Mouse (Mus musculus) limb, embryonic 12.5 days (tissue): ENCODE results near the gene Cdkl2. TPM values are rescaled to one million over a fixed set of nuclear protein-coding genes. Genes with fewer than 3 reads are reported as not detected.

Experiments used
- ATAC-seq: fragments of 200-750 bp; cut with Nextera tagmentation; 2 replicates; pipeline ENCODE4 v1.8.0; 2017; ENCODE audit warnings: low read depth, moderate TSS enrichment; ENCODE audit not compliant: insufficient number of reproducible peaks, insufficient read depth, low FRiP score, low TSS enrichment
- H3K27ac ChIP-seq: fragments of 300-500 bp; sonication (generic); 2 replicates; pipeline ENCODE4 v1.5.1; 2016; ENCODE audit warnings: mild to moderate bottlenecking, moderate library complexity
- H3K27me3 ChIP-seq: fragments of 300-500 bp; sonication (generic); 2 replicates; pipeline ENCODE4 v1.6.1; 2016; ENCODE audit warnings: mild to moderate bottlenecking, moderate library complexity
- H3K36me3 ChIP-seq: fragments of 300-500 bp; sonication (generic); 2 replicates; pipeline ENCODE4 v1.6.1; 2016; ENCODE audit warnings: mild to moderate bottlenecking, moderate library complexity
- H3K4me1 ChIP-seq: fragments of 300-500 bp; sonication (generic); replicated peaks from 2 replicates; pipeline ENCODE4 v1.6.1; 2016
- H3K4me2 ChIP-seq: fragments of 300-500 bp; sonication (generic); 2 replicates; pipeline ENCODE4 v1.6.1; 2016; ENCODE audit warnings: mild to moderate bottlenecking, moderate library complexity
- H3K4me3 ChIP-seq: fragments of 300-500 bp; sonication (generic); replicated peaks from 2 replicates; pipeline ENCODE4 v1.5.1; 2016; ENCODE audit warnings: mild to moderate bottlenecking
- H3K9ac ChIP-seq: fragments of 300-500 bp; sonication (generic); replicated peaks from 2 replicates; pipeline ENCODE4 v1.6.1; 2016; ENCODE audit warnings: mild to moderate bottlenecking, moderate library complexity
- H3K9me3 ChIP-seq: fragments of 300-500 bp; sonication (generic); 2 replicates; pipeline ENCODE4 v1.6.1; 2016; ENCODE audit warnings: mild to moderate bottlenecking, moderate library complexity
- WGBS: fragments of 180-500 bp; shearing (Covaris S2); methylation state at CpG from one replicate; pipeline ENCODE4 v1.1.7; 2016; 5-methylcytosine and 5-hydroxymethylcytosine counted together
- polyA plus RNA-seq: library from polyadenylated mRNA; unstranded; fragments of >200 nt; fragmentation: Nextera tagmentation; extraction: Ambion mirVana; gene quantifications from 2 replicates; pipeline ENCODE4 v1.2.1, GENCODE M21; 2016

The Cdkl2 gene
- polyA plus RNA-seq, 1 experiment from 2014 or later = 0.36 TPM

DNA sequence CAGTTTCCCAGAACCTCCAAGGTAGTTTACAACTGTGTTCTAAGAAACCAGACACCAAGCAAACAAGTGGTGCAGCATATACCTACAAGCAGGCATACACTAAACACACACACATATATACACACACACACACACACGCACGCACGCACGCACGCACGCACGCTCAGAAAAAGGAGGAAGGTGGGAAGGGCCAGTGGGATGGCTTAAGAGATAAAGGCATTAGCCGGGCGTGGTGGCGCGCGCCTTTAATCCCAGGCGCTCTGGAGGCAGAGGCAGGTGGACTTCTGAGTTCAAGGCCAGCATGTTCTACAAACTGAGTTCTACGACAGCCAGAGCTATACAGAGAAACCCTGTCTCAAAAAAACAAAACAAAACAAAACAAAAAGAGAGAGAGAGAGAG, 30.4 kb upstream of the Cdkl2 start:
- no peak overlapping the region for H3K27ac ChIP-seq
- ATAC-seq = no peak
- H3K36me3 ChIP-seq = peaks cover 25% of the 10 kb centered on the region
- H3K9me3 ChIP-seq = no peaks in the 10 kb centered on the region
- H3K4me1 ChIP-seq = peaks cover 5% of the 10 kb centered on the region; the same call in 1 of the 2 replicates
- no peak overlapping the region for H3K4me2 ChIP-seq
- no peak overlapping the region for H3K9ac ChIP-seq
- no peak overlapping the region for H3K4me3 ChIP-seq
- no peaks in the 10 kb centered on the region for H3K27me3 ChIP-seq
- WGBS = 93% methylated on average over 14 of the region's 14 CpGs

DNA sequence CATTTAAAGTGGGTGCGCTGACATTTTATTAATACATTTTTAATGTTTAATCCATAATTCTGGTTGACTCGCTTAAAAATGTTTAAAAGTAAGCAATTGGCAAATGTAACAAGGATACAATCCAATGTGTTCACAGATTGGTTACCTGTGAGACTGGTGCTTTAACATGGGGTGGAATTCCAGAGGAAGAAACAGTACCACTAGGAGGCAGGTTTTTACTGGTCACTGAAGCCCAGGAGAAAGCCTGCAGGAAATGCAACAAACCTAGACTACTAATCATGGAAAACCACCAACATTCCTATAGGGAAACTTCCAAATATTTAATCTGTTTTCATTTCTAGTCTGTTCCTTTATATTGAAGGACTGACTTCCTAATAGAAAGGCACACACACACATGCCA, 19.5 kb upstream of the Cdkl2 start:
- Histone ChIP-seq H3K36me3 (peaks cover 81% of the 10 kb centered on the region), H3K4me1 (no peaks in the 10 kb centered on the region), H3K27me3 (no peaks in the 10 kb centered on the region), H3K4me2 (no peak overlapping the region), H3K27ac (no peak overlapping the region), H3K9me3 (no peaks in the 10 kb centered on the region), H3K9ac (no peak overlapping the region), H3K4me3 (no peak overlapping the region)
- ATAC-seq = no peak
- WGBS = 95% methylated on average over 2 of the region's 2 CpGs

DNA sequence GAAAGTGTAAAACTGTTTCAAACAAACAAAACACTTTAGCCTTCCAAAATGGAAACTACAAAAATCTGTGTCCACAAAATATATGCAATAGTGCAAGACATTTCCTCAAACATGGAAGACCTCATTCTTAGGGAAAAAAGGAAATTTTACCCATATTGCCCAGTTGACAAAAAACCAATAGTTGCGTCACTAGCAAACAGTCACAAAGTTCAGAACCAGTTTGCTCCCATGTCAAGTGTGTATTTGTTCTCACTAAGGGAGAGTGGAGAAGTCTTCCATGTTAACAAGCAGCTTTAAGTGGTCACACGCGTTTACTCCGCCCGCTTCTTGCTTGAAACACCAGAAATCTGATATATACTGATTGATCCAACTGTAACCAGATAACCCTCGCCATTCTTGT, 9.2 kb upstream of the Cdkl2 start:
- no peaks in the 10 kb centered on the region for H3K9me3 ChIP-seq
- no peak for ATAC-seq
- no peak overlapping the region for H3K4me3 ChIP-seq
- no peaks in the 10 kb centered on the region for H3K27me3 ChIP-seq
- 89% methylated on average over 6 of the region's 6 CpGs for WGBS
- peaks cover 64% of the 10 kb centered on the region for H3K36me3 ChIP-seq
- no peak overlapping the region for H3K27ac ChIP-seq
- no peak overlapping the region for H3K4me2 ChIP-seq
- H3K9ac ChIP-seq = no peak overlapping the region
- no peaks in the 10 kb centered on the region for H3K4me1 ChIP-seq

DNA sequence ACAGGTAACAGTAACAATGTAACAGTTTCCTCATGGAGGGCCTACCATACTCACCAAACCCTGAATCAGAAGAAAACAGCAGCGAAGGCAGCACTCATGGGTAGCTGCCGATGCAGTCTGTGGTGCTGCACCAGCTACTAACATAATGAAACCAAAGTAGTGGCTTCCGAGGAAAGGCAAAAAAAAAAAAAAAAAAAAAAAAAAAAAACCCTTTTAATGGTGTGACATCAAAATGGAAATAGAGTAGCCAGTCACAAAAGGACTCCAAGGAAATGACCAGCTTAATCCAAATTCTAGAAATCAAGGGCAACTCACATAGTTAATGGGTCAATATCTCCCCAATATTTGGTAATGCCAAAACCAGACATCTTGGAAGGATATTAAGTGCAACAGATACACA, 6.7 kb upstream of the Cdkl2 start:
- no peak overlapping the region for H3K4me3 ChIP-seq
- 80% methylated on average over 3 of the region's 3 CpGs for WGBS
- H3K4me2 ChIP-seq = no peak overlapping the region
- ATAC-seq = no peak
- H3K4me1 ChIP-seq = no peaks in the 10 kb centered on the region
- H3K9me3 ChIP-seq = no peaks in the 10 kb centered on the region
- H3K9ac ChIP-seq = no peak overlapping the region
- H3K27ac ChIP-seq = no peak overlapping the region
- peaks cover 40% of the 10 kb centered on the region for H3K36me3 ChIP-seq
- no peaks in the 10 kb centered on the region for H3K27me3 ChIP-seq

DNA sequence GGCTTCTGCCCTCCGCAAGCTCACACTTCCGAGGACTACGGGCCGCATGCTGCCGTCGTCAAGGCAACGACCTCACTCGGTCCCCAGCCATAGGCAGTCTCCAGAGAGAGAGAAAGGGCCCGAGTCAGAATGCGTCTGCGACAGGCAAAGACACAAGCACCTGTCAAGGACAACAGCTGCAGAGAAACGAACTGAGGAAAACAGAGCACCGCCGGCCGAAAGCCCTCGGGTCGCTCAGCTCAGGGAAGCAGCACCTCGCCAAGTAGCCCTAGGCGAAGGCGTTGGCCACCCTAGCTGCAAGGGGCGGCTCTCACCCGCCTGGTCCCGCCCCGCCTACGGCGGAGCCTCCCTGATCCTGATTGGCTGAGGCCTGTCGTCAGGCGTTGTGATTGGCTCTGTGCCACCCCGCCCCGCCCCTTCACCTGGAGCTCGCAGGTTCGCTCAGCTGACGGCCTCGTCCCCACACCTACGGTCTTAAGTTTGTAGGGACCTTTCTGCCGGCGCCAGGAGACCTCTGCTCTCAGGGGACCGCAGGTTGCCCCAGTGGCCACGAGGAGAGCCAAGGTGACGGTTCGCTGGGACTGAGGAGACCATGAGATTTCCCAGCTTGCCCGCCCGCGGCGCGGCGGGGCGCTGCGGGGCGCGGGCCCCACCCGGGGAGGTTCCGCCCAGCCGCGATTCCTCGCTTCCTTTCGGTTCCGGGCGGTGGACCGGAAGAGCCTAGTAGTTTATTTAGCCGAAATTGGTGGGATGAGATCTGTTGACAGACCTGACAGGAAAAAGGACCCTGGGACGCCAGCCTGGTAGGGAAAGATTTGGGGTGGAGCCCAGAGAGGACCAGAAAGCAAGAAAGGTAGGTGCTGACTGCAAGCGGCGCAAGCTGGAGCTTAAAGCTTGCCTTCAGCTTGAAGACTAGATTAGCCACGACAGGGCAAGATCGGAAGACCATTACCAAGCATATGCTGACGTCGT, 1.0 kb downstream of the Cdkl2 start:
- Histone ChIP-seq H3K4me1 (peaks cover 7% of the 10 kb centered on the region; the same call in 1 of the 2 replicates), H3K27ac (no peak overlapping the region)

DNA sequence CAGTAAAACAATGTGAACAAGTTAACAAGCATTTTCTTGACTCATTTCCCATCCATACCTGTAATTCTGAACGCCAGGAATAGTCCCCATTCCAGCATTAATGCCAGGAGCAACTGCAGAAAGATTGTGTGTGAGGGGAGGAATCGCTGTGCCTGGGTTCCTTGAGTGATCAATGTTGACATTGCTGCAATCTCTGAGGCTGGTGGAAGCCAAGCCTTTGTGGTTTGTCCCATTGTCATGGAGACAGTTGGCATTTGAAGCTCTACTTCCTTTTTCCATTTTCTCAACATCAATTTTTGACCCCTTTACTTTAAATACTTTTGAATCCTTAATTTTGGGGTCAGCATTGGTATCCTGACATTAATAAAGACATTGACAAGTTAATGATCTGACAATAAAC, 23.7 kb downstream of the Cdkl2 start:
- no peak overlapping the region for H3K9ac ChIP-seq
- no peak overlapping the region for H3K27ac ChIP-seq
- H3K9me3 ChIP-seq = no peaks in the 10 kb centered on the region
- H3K36me3 ChIP-seq = no peaks in the 10 kb centered on the region
- no peak overlapping the region for H3K4me2 ChIP-seq
- H3K27me3 ChIP-seq = no peaks in the 10 kb centered on the region
- H3K4me1 ChIP-seq = no peaks in the 10 kb centered on the region
- H3K4me3 ChIP-seq = no peak overlapping the region
- WGBS = 58% methylated on average over 2 of the region's 2 CpGs
- no peak for ATAC-seq

More for the DNA sequence above, 1.0 kb downstream of the Cdkl2 start:
- Histone ChIP-seq H3K27me3 (peaks cover 19% of the 10 kb centered on the region), H3K4me2 (peak overlapping the region; percentile 97), H3K9me3 (no peaks in the 10 kb centered on the region), H3K36me3 (no peaks in the 10 kb centered on the region), H3K4me3 (peak overlapping the region; percentile 76), H3K9ac (peak overlapping the region; percentile 58)
- under 1% methylated on average over 68 of the region's 68 CpGs for WGBS
- peak; percentile 98 for ATAC-seq

DNA sequence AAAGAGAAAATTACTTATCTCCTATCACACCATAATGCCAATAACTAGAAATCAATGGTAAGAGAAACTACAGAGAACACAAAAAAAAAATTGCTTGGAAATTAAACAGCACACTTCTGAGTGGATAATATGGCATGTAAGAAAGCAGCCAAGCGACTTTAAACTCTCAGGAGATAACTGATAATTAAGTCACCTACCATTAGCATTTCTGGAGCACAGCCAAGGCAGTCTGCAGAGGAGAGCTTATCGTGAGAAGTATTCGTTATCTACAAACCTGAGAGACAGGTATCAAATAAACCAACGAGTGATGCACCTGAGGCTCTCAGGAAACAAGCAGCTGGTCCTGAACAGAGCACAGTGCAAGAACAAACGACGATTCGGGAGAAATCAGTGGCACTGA, 31.9 kb downstream of the Cdkl2 start:
- no peaks in the 10 kb centered on the region for H3K36me3 ChIP-seq
- no peaks in the 10 kb centered on the region for H3K9me3 ChIP-seq
- no peak overlapping the region for H3K27ac ChIP-seq
- no peaks in the 10 kb centered on the region for H3K4me1 ChIP-seq
- 76% methylated on average over 7 of the region's 7 CpGs for WGBS
- no peak overlapping the region for H3K9ac ChIP-seq
- H3K4me3 ChIP-seq = no peak overlapping the region
- H3K27me3 ChIP-seq = no peaks in the 10 kb centered on the region
- H3K4me2 ChIP-seq = no peak overlapping the region
- ATAC-seq = no peak

DNA sequence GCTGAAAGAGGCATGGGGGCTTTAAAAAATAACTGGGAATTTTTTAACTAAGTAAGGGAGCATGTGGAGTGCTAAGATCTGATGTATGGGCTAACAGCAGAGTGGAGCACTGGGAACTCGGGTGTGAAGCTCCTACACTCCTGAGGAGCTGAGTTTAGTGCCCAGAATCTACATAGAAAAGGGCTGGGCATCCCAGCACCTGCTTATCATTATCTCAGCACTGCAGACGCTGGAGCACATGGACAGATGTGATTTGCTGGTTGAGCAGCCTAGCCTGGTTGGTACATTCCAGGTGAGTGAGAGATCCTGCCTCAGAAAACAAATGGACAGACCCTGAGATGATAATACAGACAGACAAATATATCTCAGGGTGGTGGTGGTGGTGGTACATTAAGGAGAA, 33.9 kb downstream of the Cdkl2 start:
- Histone ChIP-seq H3K36me3 (no peaks in the 10 kb centered on the region), H3K9ac (no peak overlapping the region), H3K4me3 (no peak overlapping the region), H3K27ac (no peak overlapping the region), H3K4me1 (no peaks in the 10 kb centered on the region), H3K9me3 (no peaks in the 10 kb centered on the region), H3K4me2 (no peak overlapping the region), H3K27me3 (no peaks in the 10 kb centered on the region)
- ATAC-seq = no peak
- 25% methylated on average over 2 of the region's 2 CpGs for WGBS

DNA sequence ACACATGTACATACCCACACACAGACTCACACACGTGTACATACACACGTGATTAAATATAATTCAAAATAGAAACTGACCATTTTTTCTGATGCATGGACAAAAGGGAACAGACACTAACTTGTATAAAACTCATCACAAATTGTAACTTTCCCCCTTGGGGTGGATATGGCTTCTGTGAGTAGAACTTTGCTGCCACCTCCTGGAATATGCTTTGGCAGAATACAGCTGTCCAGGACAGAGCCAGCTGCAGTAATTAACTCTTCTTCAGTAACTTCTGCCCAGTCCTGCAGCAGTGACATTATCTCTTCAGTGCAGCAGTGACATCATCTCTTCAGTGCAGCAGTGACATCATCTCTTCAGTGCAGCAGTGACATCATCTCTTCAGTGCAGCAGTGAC, 40.7 kb downstream of the Cdkl2 start:
- Histone ChIP-seq H3K9ac (no peak overlapping the region), H3K4me1 (no peaks in the 10 kb centered on the region), H3K36me3 (no peaks in the 10 kb centered on the region), H3K27me3 (no peaks in the 10 kb centered on the region), H3K4me3 (no peak overlapping the region), H3K9me3 (peaks cover 9% of the 10 kb centered on the region; the same call in 1 of the 2 replicates), H3K27ac (no peak overlapping the region), H3K4me2 (no peak overlapping the region)
- ATAC-seq = no peak
- 63% methylated on average over 2 of the region's 2 CpGs for WGBS

DNA sequence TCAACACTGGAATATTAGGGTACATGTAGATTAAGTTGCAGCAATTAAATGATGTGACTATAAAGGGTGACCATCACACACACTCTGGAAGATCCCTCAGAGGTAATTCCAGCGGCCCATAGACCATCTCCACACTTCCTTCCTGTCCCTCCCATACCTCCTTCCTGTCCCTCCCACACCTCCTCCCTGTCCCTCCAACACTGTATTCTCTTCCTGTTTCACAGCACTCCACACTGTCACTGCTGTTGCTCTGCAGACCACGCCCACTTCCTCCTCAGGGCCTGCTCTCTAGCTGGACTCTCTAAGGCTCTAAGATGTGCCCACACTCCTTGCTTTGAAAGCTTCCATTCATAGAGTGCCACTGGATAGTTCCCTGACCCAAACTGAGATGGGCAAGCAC, 42.9 kb downstream of the Cdkl2 start:
- Histone ChIP-seq H3K9ac (no peak overlapping the region), H3K27ac (no peak overlapping the region), H3K4me1 (no peaks in the 10 kb centered on the region), H3K36me3 (no peaks in the 10 kb centered on the region), H3K27me3 (no peaks in the 10 kb centered on the region), H3K4me2 (no peak overlapping the region), H3K4me3 (no peak overlapping the region), H3K9me3 (peaks cover 9% of the 10 kb centered on the region; the same call in 1 of the 2 replicates)
- 73% methylated on average over 2 of the region's 2 CpGs for WGBS
- no peak for ATAC-seq

DNA sequence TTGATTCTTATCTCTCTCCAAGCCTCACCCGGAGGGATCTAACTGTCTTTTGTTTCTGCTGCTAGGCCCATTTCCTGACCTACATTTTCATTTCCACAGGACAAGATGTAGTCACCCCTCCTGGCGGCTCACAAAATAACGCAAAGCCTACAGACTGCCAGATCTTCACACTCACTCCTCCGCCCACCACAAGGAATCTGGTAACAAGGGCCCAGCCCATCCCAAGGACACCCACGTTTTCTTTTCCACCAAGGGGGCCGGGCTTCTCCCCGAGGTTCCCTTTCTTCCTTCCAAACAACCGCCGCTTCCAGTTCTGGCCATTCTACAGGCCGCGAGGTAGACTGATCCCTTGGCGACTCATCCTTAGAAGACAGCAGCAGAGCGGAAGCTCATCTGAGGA, 49.1 kb downstream of the Cdkl2 start:
- no peak overlapping the region for H3K9ac ChIP-seq
- H3K36me3 ChIP-seq = no peaks in the 10 kb centered on the region
- no peak for ATAC-seq
- no peak overlapping the region for H3K4me3 ChIP-seq
- H3K27me3 ChIP-seq = no peaks in the 10 kb centered on the region
- no peak overlapping the region for H3K27ac ChIP-seq
- H3K9me3 ChIP-seq = peaks cover 9% of the 10 kb centered on the region; the same call in 1 of the 2 replicates
- WGBS = 65% methylated on average over 13 of the region's 13 CpGs
- no peaks in the 10 kb centered on the region for H3K4me1 ChIP-seq
- no peak overlapping the region for H3K4me2 ChIP-seq

DNA sequence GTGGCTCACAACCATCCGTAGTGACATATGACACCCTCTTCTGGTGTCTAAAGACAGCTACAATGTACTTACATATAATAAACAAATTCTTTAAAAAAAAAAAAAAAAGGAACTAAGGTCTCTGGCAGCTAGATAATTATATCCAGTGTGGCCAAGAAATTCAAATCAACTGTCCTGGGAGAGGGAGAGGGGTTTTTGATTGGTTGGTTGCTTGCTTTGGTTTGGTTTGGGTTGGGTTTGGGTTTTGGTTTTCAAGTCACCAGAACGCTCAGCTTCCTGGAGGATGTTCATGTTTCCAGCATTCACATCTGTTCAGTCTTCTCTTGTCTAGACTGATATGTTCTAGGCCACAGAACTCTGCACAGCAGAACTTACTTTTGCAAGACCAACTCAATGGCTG, 50.6 kb downstream of the Cdkl2 start:
- no peaks in the 10 kb centered on the region for H3K27me3 ChIP-seq
- no peaks in the 10 kb centered on the region for H3K4me1 ChIP-seq
- no peak overlapping the region for H3K9ac ChIP-seq
- H3K4me3 ChIP-seq = no peak overlapping the region
- ATAC-seq = no peak
- H3K27ac ChIP-seq = no peak overlapping the region
- H3K9me3 ChIP-seq = no peaks in the 10 kb centered on the region
- H3K36me3 ChIP-seq = no peaks in the 10 kb centered on the region
- 90% methylated on average over 2 of the region's 2 CpGs for WGBS
- no peak overlapping the region for H3K4me2 ChIP-seq
